Mouse (Mus musculus) duodenum, adult 2 months (tissue): ENCODE results near the gene Fbxw5. TPM values are rescaled to one million over a fixed set of nuclear protein-coding genes. Genes with fewer than 3 reads are reported as not detected.

ENCODE experiments used
- polyA plus RNA-seq: library from polyadenylated mRNA; depleted of rRNA; stranded (reverse); fragments of >200 nt; gene quantifications from 2 replicates; pipeline ENCODE4 v1.2.3, GENCODE M21; 2012; ENCODE audit warnings: low replicate concordance; rRNA removed

The Fbxw5 gene
- polyA plus RNA-seq, result 40.4 and 40.9 TPM in 2 replicates

DNA sequence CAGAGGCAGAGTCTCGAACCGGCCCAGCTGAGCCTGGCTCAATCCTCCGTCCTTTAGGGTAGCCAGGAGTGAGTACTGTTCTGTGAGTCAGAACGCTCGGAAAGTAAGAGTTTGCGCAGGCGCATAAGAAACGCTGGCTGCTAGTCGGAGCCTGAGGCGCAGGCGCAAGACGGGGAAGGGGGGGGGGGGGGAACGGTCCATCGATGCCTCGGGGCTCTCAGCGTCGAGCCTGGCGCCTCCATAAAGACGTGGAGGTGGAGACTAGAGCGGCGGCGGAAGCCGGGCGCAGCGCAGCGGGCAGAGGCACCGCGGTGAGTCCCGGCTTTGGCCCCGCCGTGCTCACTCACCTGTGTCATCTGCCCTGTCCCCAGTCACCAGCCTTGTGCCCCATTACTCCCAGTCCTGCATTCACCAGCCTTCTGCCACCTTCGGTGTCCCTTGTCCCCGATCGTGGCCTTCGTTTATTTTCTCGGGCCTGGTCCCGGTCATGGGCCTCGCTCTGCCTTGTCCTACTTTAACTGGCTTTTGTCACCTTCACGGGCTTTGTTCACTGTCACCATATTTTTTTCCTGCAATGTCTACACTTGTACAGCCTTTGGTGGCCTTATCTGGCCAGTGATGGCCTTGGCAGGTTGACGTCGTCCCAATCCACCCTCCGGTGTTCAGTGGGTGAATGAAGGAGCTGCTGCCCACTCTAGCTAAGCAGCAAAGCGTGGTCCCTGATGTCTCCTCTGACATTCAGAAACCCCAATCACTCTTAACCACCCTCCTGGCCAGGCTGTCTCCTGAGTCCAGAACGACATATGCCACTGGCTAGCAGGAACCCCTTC, at the start of gene Fbxw5:
Gene Fbxw5, plus strand, starts transcription at position 175 of the 830 bp plus-strand sequence.

DNA sequence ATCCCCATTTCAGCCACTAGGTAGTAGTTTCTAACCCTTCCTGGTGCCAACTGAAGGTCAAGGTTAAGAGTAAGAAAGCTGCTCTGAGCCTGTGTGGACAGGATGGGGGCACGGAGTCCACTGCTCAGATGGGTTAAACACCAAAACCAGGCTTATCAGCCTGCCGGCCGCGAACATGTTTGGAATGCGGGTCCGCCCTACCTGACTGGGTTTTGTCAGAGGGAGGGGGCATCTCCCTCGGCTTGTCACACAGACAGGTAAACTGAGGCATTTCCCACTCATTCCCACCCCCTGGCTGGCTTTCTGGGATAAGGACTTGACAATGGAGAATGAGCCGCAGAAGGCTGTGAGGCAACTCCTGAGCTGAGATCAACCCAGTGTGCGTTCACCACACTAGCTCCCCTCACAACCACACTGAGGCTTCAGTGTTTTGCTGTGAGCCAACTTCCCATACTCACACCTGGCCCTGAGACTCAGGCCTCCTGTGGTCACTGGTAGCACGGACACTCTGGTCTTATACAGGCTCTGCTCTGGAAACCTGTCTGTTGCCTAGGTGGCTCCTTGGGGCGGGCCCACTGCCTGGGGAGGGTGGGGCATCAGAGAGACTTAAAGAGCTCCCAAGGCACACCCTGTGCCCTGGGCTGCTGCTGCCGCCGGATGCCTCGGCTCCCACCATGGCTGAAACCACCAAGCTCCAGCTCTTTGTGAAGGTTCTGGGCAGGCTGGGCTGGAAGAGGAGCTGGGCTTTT, 44.2 kb upstream of the Fbxw5 start, which contains the start of gene Clic3:
Gene Clic3, plus strand, starts transcription at position 634 of the 749 bp plus-strand sequence.

DNA sequence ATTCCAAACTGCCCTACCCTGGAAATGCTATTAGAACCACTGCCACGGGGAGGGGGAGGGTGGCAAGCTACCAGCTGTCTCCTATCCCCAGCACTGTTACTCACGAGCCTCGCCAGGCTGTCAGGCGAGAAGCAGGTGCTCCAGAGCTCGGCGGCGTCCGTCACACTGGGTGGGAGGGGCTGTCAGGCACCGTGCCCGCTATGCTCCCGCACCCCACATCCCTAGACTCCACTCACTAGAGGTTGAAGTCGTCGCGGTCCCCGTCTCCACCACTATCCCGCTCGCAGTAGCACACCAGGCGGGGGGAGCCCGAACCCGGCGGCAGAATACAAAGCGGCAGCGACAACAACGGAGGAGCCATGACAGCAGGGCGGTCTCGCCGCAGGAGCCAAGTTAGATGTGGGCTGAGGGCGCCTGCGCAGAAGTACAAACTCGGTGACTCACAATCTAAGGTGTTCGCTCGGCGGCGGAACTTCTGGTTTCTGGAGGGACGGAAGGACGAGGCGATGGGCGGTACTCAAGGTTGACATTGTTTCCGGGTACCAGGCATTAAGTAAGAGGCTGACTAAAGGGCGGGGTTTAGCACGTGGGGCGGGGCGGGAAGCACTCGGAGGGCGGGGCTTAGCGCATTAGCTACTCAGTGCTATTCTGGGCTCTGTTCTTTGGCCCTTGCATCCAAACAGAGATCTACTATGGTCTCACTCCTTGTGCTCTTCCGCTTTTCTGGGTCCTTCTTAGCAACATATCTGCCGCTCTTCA, 39.8 kb upstream of the Fbxw5 start, which contains the start of gene Paxx:
Gene Paxx, minus strand, starts transcription at position 544 of the 759 bp plus-strand sequence.

DNA sequence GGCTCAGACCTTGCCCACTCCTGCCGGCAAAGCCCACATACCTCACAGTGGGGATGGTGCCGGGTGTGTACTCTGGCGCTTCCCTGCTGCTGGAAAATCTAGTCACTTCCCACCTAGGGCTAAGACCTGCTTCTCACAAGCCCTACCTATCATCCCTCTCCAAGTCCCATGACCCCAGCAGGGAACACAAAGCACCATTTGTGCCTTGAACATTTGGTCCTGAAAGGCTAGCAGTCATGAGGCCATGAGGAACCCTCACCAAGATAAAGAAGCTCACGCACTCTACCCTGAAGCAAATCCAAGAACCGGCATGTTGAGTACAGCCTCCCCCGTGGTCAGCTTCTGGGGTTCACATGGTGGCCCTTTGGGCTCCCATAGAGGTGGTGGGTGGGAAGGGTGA, 30.6 kb upstream of the Fbxw5 start, which contains the start of gene Ptgds:
Gene Ptgds, minus strand, starts transcription at position 78 of the 400 bp plus-strand sequence.

DNA sequence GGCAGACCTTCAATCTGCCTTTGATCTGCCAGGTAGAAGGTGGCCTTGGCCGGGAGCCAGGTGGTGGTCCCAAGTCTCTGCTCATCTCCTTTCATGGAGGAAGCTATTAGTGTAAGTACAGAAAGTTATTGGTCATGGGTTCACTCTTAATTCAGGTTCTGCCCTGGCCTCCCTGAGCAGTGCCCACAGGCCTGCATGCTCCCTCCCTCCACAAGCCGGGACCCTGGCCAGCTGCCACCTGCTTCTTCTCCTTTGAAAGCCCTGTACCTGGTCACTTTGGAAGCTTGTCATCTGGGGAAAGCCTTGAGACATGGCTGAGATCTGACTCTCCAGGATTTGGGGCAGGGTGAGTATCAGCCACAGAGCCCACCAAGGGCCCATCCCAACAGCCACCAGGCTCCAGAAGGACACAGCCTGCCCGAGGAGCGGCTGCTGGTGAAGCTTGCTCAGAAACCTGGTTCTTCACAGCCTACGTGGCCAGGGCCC, 7.0 kb upstream of the Fbxw5 start, which contains the start of gene Lcn12:
Gene Lcn12, minus strand, starts transcription at position 436 of the 486 bp plus-strand sequence.

DNA sequence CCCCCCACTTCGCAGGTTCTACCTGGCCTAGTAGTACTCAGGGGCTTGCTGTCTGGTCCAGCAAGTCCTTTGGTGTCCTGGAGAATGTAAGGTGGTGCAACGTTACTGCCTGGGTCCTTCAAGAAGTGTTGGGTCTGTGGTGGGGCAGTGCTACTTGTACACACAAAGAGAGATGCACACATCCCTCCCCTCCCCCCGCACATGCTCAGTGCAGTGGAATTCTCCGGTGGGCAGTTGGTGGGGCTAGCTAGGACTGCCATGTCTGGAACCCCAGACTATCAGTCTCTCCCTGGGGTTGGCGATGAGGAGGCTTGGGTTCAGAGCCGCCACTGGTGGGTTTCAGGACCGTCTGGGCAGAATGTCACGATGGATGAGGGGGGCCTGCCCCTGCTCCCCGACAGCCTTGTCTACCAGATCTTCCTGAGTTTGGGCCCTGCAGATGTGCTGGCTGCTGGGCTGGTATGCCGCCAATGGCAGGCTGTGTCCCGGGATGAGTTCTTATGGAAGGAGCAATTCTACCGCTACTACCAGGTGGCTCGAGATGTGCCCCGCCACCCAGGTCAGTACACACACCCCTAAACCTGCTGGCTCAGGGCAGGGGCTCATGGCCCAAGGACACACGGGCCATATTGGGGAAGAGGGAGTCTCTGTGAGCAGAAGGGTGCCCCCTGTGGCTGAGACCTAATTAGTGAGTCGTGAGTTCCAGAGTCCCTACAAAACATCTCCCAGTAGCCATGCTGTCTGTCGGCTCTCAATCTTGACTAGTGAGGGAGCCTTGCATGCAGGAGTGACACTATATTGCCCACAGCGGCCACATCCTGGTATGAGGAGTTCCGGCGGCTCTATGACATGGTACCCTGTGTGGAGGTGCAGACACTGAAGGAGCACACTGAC, 1.3 kb downstream of the Fbxw5 start, which contains the start of gene C8g:
Gene C8g, minus strand, starts transcription at position 127 of the 894 bp plus-strand sequence.

DNA sequence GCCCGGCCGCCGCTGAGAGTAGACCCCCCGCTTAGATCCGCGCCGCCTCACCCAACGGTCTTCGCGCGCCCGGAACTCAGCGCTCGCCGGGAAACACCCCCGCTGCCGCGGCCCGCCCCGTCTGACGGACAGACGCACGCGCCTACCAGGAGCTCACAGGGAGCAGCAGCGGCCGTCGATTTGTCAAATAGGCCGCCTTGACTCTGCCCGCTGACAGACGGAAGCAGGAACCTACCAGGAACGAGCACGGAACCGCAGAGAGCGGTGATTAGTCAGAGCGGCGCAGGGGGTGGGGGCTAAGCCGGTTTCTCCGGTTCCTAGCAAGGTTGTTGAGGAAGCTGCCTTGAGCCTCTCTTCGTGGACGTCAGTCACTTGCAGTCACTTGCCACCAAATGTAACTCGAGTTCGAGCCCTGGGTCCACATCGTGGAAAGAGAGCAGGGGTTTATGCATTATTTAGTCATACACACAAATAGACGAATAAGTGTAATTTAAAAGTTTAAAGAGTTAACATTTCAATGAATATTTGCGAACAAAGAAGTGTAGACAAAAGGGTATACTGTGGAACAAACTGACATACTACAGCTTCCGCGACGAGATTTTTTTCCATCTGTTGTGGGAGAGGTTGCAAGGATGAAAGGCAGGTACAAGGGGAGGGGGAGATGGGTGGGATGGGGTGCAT, 46.4 kb downstream of the Fbxw5 start, which contains the start of gene Traf2:
Gene Traf2, minus strand, starts transcription at position 130 of the 681 bp plus-strand sequence.

Other genes starting within 250 kb of the Fbxw5 start
- gene Tmem203, start 245.3 kb upstream of the Fbxw5 start, polyA plus RNA-seq, result 39.8 and 90.7 TPM in 2 replicates
- 186 and 454 TPM in 2 replicates for gene Tprn, start 238.1 kb upstream of the Fbxw5 start, polyA plus RNA-seq
- gene Ssna1, start 228.3 kb upstream of the Fbxw5 start, polyA plus RNA-seq, result 44.6 and 49.5 TPM in 2 replicates
- gene Anapc2, start 228.3 kb upstream of the Fbxw5 start, polyA plus RNA-seq, result 57.3 and 58.9 TPM in 2 replicates
- 1.4 TPM in 1 of 2 replicates, not detected in the other for gene Tmem210, start 212.6 kb upstream of the Fbxw5 start, polyA plus RNA-seq
- gene Lrrc26, start 210.8 kb upstream of the Fbxw5 start, polyA plus RNA-seq, result 81.7 and 85.6 TPM in 2 replicates
- gene Grin1, start 181.6 kb upstream of the Fbxw5 start, polyA plus RNA-seq, result 0.78 and 1.7 TPM in 2 replicates
- gene Man1b1, start 168.4 kb upstream of the Fbxw5 start, polyA plus RNA-seq, result 13.8 and 17.1 TPM in 2 replicates
- gene Dpp7, start 144.4 kb upstream of the Fbxw5 start, polyA plus RNA-seq, result 15.8 and 19.7 TPM in 2 replicates
- gene Uap1l1, start 135.1 kb upstream of the Fbxw5 start, polyA plus RNA-seq, result 66.1 and 563 TPM in 2 replicates
- 27.5 and 29.1 TPM in 2 replicates for gene Sapcd2, start 128.4 kb upstream of the Fbxw5 start, polyA plus RNA-seq
- 50.6 and 75.3 TPM in 2 replicates for gene Entpd2, start 104.9 kb upstream of the Fbxw5 start, polyA plus RNA-seq
- 223 and 325 TPM in 2 replicates for gene Npdc1, start 101.4 kb upstream of the Fbxw5 start, polyA plus RNA-seq
- gene Fut7, start 77.5 kb upstream of the Fbxw5 start, polyA plus RNA-seq, result 1.3 and 2.1 TPM in 2 replicates
- gene Abca2, start 72.0 kb upstream of the Fbxw5 start, polyA plus RNA-seq, result 16.8 and 36.7 TPM in 2 replicates
- gene Clic3, start 43.9 kb upstream of the Fbxw5 start, polyA plus RNA-seq, result 1.9 and 14.3 TPM in 2 replicates
- 81.4 and 115 TPM in 2 replicates for gene Paxx, start 39.7 kb upstream of the Fbxw5 start, polyA plus RNA-seq
- gene Ptgds, start 30.7 kb upstream of the Fbxw5 start, polyA plus RNA-seq, result 0.74 TPM in 1 of 2 replicates, not detected in the other
- not detected in 2 replicates for gene Lcn12, start 6.8 kb upstream of the Fbxw5 start, polyA plus RNA-seq
- 4.0 and 9.4 TPM in 2 replicates for gene C8g, start 969 bp downstream of the Fbxw5 start, polyA plus RNA-seq
- gene Traf2, start 46.2 kb downstream of the Fbxw5 start, polyA plus RNA-seq, result 9.0 and 10.8 TPM in 2 replicates
- 164 and 294 TPM in 2 replicates for gene Edf1, start 57.1 kb downstream of the Fbxw5 start, polyA plus RNA-seq
- 1.1 and 1.9 TPM in 2 replicates for gene Mamdc4, start 74.1 kb downstream of the Fbxw5 start, polyA plus RNA-seq
- 19.8 and 30.6 TPM in 2 replicates for gene Phpt1, start 74.5 kb downstream of the Fbxw5 start, polyA plus RNA-seq
- 1.4 and 1.7 TPM in 2 replicates for gene Ajm1, start 81.0 kb downstream of the Fbxw5 start, polyA plus RNA-seq
- gene Rabl6, start 107.8 kb downstream of the Fbxw5 start, polyA plus RNA-seq, result 56.5 and 60.5 TPM in 2 replicates
- gene Ccdc183, start 116.9 kb downstream of the Fbxw5 start, polyA plus RNA-seq, result not detected in 2 replicates
- 9.9 and 11.7 TPM in 2 replicates for gene Tmem141, start 121.3 kb downstream of the Fbxw5 start, polyA plus RNA-seq
- gene Fcna, start 127.3 kb downstream of the Fbxw5 start, polyA plus RNA-seq, result 0.89 and 1.2 TPM in 2 replicates
- gene Lcn8, start 152.4 kb downstream of the Fbxw5 start, polyA plus RNA-seq, result not detected in 2 replicates
- gene Lcn5, start 157.2 kb downstream of the Fbxw5 start, polyA plus RNA-seq, result not detected in 2 replicates
- gene Lcn6, start 176.0 kb downstream of the Fbxw5 start, polyA plus RNA-seq, result not detected in 2 replicates
- gene Lcn10, start 182.0 kb downstream of the Fbxw5 start, polyA plus RNA-seq, result not detected in 2 replicates
- gene Obp2a, start 199.3 kb downstream of the Fbxw5 start, polyA plus RNA-seq, result not detected in 2 replicates
- 28.7 and 33.0 TPM in 2 replicates for gene Bmyc, start 206.0 kb downstream of the Fbxw5 start, polyA plus RNA-seq
- gene Obp2b, start 236.3 kb downstream of the Fbxw5 start, polyA plus RNA-seq, result not detected in 2 replicates